Mouse (Mus musculus): Measurements from ENCODE around the gene Foxn3. TPM values are rescaled to one million over a fixed set of nuclear protein-coding genes. Genes with fewer than 3 reads are reported as not detected.

Gene Foxn3
- total and polyA plus RNA-seq, 2 experiments from 2014 or later, result 50.4 to 69.0 TPM

DNA sequence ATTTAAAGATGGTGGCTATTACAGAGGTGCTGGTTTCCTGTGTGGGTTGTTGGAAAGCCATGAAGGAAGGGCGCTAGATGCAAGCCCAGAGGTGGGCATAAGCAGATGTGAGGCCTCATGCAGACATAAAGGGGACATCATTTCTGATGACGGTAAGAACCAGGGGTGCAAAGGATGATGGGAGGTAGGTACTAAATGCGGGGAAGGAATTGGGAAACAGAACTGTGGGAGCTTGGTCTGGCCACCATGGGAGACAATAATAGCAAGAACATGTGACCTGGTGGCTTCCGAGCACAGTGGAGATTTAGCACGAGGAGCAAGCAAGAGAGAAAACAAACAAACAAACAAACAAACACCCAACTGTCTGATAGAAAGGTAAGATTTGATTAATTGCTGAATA, 46.1 kb downstream of the Foxn3 start:
- ATAC-seq (no peak), DNase-seq (ENCODE audit: low spot score) (no peak)
- Histone ChIP-seq H3K36me3 (ENCODE audit: insufficient read depth, low read length) (no peaks in the 10 kb centered on the region), H3K27ac (no peak overlapping the region), H3K9ac (replicated peaks; ENCODE audit: low read length) (no peak overlapping the region), H3K4me1 (ENCODE audit: insufficient read depth, low read length) (peaks cover 8% of the 10 kb centered on the region), H3K4me3 (ENCODE audit: low read length) (no peak overlapping the region), H3K27me3 (ENCODE audit: insufficient read depth, low read length) (no peaks in the 10 kb centered on the region), H3K4me2 (ENCODE audit: low read depth, low read length) (no peak overlapping the region), H3K9me3 (ENCODE audit: low read length) (no peaks in the 10 kb centered on the region)
- TF ChIP-seq CTCF (IDR thresholded peaks at IDR 0.05; ENCODE audit: low read depth), result no peak
- 93% methylated on average over 5 of the region's 5 CpGs for WGBS

DNA sequence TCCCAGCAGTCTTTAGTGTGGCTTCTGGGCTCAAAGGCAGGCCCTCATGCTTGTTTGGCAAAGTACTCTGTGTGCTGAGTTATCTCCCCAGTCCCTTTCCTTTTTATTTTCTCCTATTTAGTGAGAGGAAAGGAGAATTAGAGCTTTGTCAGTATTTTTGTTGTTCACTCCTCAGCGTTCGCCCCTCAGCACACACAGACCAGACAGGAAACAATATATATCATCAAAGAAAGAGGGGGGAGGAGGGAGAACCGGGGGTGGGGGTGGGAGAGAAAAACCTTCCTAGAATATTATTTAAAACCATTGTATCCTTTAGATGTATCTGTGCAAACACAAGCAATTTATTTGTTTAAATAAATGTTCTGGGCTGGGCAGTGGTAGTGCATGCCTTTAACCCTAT, 47.9 kb downstream of the Foxn3 start:
- TF ChIP-seq CTCF (IDR thresholded peaks at IDR 0.05; ENCODE audit: low read depth), result no peak
- DNase-seq (ENCODE audit: low spot score) (no peak), ATAC-seq (no peak)
- WGBS, result 75% methylated on average over 3 of the region's 3 CpGs
- no peak overlapping the region for H3K4me2 ChIP-seq (ENCODE audit: low read depth, low read length)
- H3K4me1 ChIP-seq (ENCODE audit: insufficient read depth, low read length), result peaks cover 8% of the 10 kb centered on the region
- H3K27ac ChIP-seq, result no peak overlapping the region
- H3K9me3 ChIP-seq (ENCODE audit: low read length), result no peaks in the 10 kb centered on the region
- H3K4me3 ChIP-seq (ENCODE audit: low read length), result no peak overlapping the region
- no peaks in the 10 kb centered on the region for H3K27me3 ChIP-seq (ENCODE audit: insufficient read depth, low read length)
- no peaks in the 10 kb centered on the region for H3K36me3 ChIP-seq (ENCODE audit: insufficient read depth, low read length)
- no peak overlapping the region for H3K9ac ChIP-seq (replicated peaks; ENCODE audit: low read length)

DNA sequence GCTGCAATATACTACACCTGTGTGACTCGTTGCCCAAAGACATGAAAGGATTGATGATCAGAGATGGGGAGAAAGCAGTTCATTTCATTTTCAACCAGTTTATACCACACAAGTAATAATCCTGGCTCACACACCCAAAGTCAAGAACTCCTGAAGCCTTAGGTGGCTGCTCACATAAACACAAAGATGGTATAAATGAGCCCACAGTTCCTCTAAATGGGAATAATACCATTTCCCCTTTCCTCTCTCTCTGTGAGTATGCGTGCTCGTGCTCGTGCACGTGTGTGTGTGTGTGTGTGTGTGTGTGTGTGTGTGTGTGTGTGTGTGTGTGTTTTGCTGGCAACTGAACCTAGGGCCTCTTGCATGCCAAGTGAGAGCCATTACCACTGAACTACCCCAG, 51.7 kb downstream of the Foxn3 start:
- DNase-seq (ENCODE audit: low spot score) (no peak), ATAC-seq (no peak)
- Histone ChIP-seq H3K9ac (replicated peaks; ENCODE audit: low read length) (no peak overlapping the region), H3K27ac (no peak overlapping the region), H3K27me3 (ENCODE audit: insufficient read depth, low read length) (no peaks in the 10 kb centered on the region), H3K4me3 (ENCODE audit: low read length) (no peak overlapping the region), H3K4me1 (ENCODE audit: insufficient read depth, low read length) (no peaks in the 10 kb centered on the region; the same call in 1 of the 2 replicates), H3K4me2 (ENCODE audit: low read depth, low read length) (no peak overlapping the region), H3K36me3 (ENCODE audit: insufficient read depth, low read length) (no peaks in the 10 kb centered on the region), H3K9me3 (ENCODE audit: low read length) (no peaks in the 10 kb centered on the region)
- 92% methylated on average over 5 of the region's 5 CpGs for WGBS
- TF ChIP-seq CTCF (IDR thresholded peaks at IDR 0.05; ENCODE audit: low read depth), result no peak

DNA sequence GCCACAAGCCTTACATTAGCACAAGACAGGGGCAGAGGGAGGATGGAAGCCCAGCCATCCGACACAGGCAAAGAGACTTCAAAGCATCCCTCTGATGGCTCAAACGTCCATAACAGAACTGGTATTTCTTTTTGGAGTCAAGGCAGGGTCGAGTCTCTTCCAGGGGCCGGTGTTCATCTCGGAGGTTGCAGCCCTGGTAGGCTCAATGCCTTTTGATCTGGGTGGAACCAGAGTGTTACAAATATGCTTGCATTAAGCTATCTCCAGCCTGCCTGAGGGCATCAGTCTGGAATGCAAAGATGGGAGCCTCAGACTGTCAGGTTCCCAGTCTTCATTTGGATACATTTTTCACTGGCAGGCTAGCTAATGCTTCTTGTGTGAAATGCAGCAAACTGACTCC, 52.6 kb downstream of the Foxn3 start:
- DNase-seq (ENCODE audit: low spot score) (no peak), ATAC-seq (no peak)
- Histone ChIP-seq H3K4me2 (ENCODE audit: low read depth, low read length) (no peak overlapping the region), H3K4me1 (ENCODE audit: insufficient read depth, low read length) (no peaks in the 10 kb centered on the region; the same call in 1 of the 2 replicates), H3K4me3 (ENCODE audit: low read length) (no peak overlapping the region), H3K27ac (no peak overlapping the region), H3K9ac (replicated peaks; ENCODE audit: low read length) (no peak overlapping the region), H3K9me3 (ENCODE audit: low read length) (no peaks in the 10 kb centered on the region), H3K27me3 (ENCODE audit: insufficient read depth, low read length) (no peaks in the 10 kb centered on the region), H3K36me3 (ENCODE audit: insufficient read depth, low read length) (no peaks in the 10 kb centered on the region)
- WGBS, result 48% methylated on average over 5 of the region's 5 CpGs
- TF ChIP-seq CTCF (IDR thresholded peaks at IDR 0.05; ENCODE audit: low read depth), result no peak

DNA sequence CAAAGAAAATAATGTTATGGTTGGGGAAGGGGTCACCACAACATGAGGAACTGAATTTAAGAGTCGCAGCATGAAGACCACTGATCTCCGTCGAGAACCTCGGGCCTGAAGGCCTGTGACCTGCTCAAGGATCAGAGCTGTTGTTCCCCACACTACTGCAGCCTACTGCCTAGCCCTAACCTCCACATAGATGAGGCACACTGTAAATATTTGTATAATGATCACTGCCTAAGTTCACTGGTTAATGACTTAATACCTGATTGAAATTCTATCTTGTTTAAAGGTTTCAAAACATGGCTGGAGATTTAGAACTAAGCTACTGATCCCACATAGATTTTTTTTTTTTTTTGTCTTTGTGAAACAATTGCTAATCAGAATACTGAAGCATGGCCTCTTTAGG, 61.2 kb downstream of the Foxn3 start:
- Histone ChIP-seq H3K4me3 (ENCODE audit: low read length) (no peak overlapping the region), H3K36me3 (ENCODE audit: insufficient read depth, low read length) (no peaks in the 10 kb centered on the region), H3K27ac (no peak overlapping the region), H3K27me3 (ENCODE audit: insufficient read depth, low read length) (no peaks in the 10 kb centered on the region), H3K4me1 (ENCODE audit: insufficient read depth, low read length) (no peaks in the 10 kb centered on the region), H3K4me2 (ENCODE audit: low read depth, low read length) (no peak overlapping the region), H3K9ac (replicated peaks; ENCODE audit: low read length) (no peak overlapping the region), H3K9me3 (ENCODE audit: low read length) (no peaks in the 10 kb centered on the region)
- no peak for TF ChIP-seq CTCF (IDR thresholded peaks at IDR 0.05; ENCODE audit: low read depth)
- DNase-seq (ENCODE audit: low spot score) (no peak), ATAC-seq (no peak)
- WGBS, result 92% methylated on average over 4 of the region's 4 CpGs

DNA sequence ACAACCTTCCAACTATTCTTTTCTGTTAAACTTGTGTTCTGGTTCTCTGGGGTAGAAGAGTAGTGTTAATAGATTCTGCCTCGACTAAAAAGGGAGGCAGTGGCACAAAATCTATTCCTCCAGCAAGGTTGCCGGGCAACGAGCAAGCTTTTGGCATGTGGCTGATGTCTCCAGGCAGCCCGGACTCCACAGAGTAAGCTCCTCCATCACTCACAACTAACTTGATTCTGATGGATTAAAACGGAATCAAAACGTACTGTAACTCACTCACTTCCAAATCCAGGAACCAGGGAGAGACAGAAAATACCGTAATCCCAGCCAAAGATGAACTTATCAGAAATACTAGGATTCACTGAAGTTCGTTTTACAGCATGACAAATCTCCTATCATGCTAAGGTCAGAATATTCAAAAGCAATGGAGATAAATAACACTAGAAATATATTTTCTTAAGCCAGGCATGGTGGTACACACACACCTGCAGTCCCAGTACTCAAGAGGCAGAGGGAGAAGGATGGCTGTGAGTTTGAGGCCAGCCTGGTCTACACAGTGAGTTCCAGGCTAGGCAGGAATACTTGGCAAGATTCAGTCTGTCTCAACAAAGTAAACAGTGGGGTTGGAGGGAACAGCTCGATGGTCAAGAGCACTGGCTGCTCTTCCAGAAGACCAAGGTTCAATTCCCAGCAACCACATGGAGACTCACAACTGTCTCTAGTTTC, 64.2 kb downstream of the Foxn3 start:
- Histone ChIP-seq H3K4me3 (ENCODE audit: low read length) (no peak overlapping the region; the same call in 1 of the 2 replicates), H3K36me3 (ENCODE audit: insufficient read depth, low read length) (no peaks in the 10 kb centered on the region), H3K9ac (replicated peaks; ENCODE audit: low read length) (no peak overlapping the region; the same call in 1 of the 2 replicates), H3K9me3 (ENCODE audit: low read length) (no peaks in the 10 kb centered on the region), H3K4me2 (ENCODE audit: low read depth, low read length) (peak overlapping the region; percentile 54), H3K27ac (peak overlapping the region; percentile 58; the same call in 1 of the 2 replicates), H3K4me1 (ENCODE audit: insufficient read depth, low read length) (no peaks in the 10 kb centered on the region), H3K27me3 (ENCODE audit: insufficient read depth, low read length) (no peaks in the 10 kb centered on the region)
- ATAC-seq, result peak; percentile 70; the same call in 1 of the 2 replicates
- peak; percentile 76 for DNase-seq (ENCODE audit: low spot score)
- no peak for TF ChIP-seq CTCF (IDR thresholded peaks at IDR 0.05; ENCODE audit: low read depth)
- WGBS, result 16% methylated on average over 9 of the region's 9 CpGs
